Mouse (Mus musculus): Measurements from ENCODE around the gene Ifrd1. TPM values are rescaled to one million over a fixed set of nuclear protein-coding genes. Genes with fewer than 3 reads are reported as not detected.

Gene Ifrd1
- polyA plus RNA-seq (2016; fragmentation: Nextera tagmentation; extraction: Ambion mirVana), result 89.6 and 93.3 TPM in 2 replicates

- H3K4me2 ChIP-seq, result peak within 1 kb of the TSS; percentile 30
- no peak within 1 kb of the TSS for H3K4me3 ChIP-seq
- no peaks in the 10 kb centered on the region for H3K9me3 ChIP-seq (replicated peaks)
- WGBS (ENCODE audit: insufficient replicate concordance), result 52% methylated on average over 5 of the region's 5 CpGs
- peak; percentile 28; the same call in 1 of the 2 replicates for ATAC-seq
- no peak within 1 kb of the TSS for H3K9ac ChIP-seq
- H3K36me3 ChIP-seq, result no peaks in the 10 kb centered on the region
- peak within 1 kb of the TSS; percentile 18 for H3K27ac ChIP-seq
- H3K27me3 ChIP-seq (replicated peaks), result no peaks in the 10 kb centered on the region
- peaks cover 31% of the 10 kb centered on the region for H3K4me1 ChIP-seq
Measured at GRCm38 (mm10) chr12:40248454-40249180, at the start of gene Ifrd1. Gene Ifrd1 (minus strand): TSS chr12:40248504.

GRCm38 (mm10) chr12:40286539-40286938, 38.2 kb upstream of the Ifrd1 start:
- Histone ChIP-seq H3K36me3 (no peaks in the 10 kb centered on the region), H3K27ac (no peak overlapping the region), H3K4me3 (no peak overlapping the region), H3K27me3 (replicated peaks) (no peaks in the 10 kb centered on the region), H3K4me1 (no peaks in the 10 kb centered on the region), H3K4me2 (no peak overlapping the region), H3K9me3 (replicated peaks) (0 out of 2 replicates have a peak, but pooled peaks cover 9% of the 10 kb centered on the region), H3K9ac (no peak overlapping the region)
- WGBS (ENCODE audit: insufficient replicate concordance), result 59% methylated on average over 4 of the region's 4 CpGs
- ATAC-seq, result no peak

DNA sequence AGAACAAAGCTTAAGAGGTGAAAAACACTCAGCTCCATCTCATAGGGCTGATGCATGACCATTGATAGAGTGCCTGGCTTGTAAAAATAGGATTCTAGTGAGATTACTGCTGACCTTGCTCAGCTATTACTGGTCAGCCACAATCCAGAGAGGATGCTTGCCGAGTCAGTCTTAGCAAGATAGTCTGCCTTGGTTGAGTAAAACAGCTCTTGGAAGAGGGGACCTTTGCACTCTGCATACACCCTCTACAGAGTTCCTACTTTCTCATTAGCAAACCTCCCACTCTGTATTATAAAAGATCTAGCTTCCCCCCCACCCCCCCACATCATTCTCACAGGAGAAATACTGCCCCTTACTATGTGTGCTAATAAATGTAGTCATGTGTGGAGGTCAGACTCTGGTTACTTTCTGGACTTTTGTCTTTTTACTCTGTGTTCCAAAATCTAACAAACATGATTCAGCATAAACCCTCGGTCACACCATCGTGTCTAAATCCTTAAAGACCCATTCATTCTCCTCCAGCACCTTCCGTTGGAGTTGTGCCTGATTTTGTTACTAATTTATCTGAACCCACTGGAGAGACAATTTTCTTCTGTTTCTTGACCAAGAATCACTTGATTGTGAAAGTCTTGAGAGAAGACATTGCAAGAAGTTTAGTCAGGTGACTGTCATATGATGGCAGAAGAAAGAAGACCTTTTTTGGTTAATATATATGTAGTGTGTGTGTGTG, 32.5 kb upstream of the Ifrd1 start:
- no peaks in the 10 kb centered on the region for H3K36me3 ChIP-seq
- no peak overlapping the region for H3K4me2 ChIP-seq
- no peak overlapping the region for H3K9ac ChIP-seq
- H3K27me3 ChIP-seq (replicated peaks), result no peaks in the 10 kb centered on the region
- WGBS (ENCODE audit: insufficient replicate concordance), result 74% methylated on average over 4 of the region's 4 CpGs
- no peaks in the 10 kb centered on the region for H3K9me3 ChIP-seq (replicated peaks)
- H3K4me3 ChIP-seq, result no peak overlapping the region
- no peaks in the 10 kb centered on the region for H3K4me1 ChIP-seq
- no peak overlapping the region for H3K27ac ChIP-seq
- no peak for ATAC-seq

GRCm38 (mm10) chr12:40277581-40277980, 29.3 kb upstream of the Ifrd1 start:
- no peaks in the 10 kb centered on the region for H3K9me3 ChIP-seq (replicated peaks)
- no peak overlapping the region for H3K4me2 ChIP-seq
- H3K9ac ChIP-seq, result no peak overlapping the region
- H3K36me3 ChIP-seq, result no peaks in the 10 kb centered on the region
- no peaks in the 10 kb centered on the region for H3K27me3 ChIP-seq (replicated peaks)
- no peak for ATAC-seq
- 54% methylated on average over 3 of the region's 3 CpGs for WGBS (ENCODE audit: insufficient replicate concordance)
- no peak overlapping the region for H3K4me3 ChIP-seq
- H3K27ac ChIP-seq, result no peak overlapping the region
- H3K4me1 ChIP-seq, result no peaks in the 10 kb centered on the region

DNA sequence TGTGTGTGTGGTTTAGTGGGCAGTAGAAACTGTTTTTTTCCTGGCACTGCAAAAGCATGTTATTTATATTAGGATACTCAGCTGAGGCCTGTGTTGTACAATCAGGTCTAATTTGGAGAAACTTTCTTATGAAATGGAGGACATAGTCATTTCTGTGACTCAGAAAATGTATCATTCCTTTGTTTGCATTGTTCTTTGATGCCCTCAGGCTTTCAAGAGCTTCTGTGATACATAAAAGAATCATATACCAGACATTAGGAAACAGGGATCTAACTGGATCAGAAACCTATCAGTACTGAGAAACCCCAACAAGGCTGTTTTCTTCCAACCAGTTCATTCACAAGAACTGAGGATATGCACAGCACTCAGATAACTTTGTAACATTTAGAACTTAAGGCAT, 26.6 kb upstream of the Ifrd1 start:
- H3K27me3 ChIP-seq (replicated peaks), result no peaks in the 10 kb centered on the region
- no peak overlapping the region for H3K4me2 ChIP-seq
- no peaks in the 10 kb centered on the region for H3K36me3 ChIP-seq
- ATAC-seq, result no peak
- H3K4me1 ChIP-seq, result no peaks in the 10 kb centered on the region
- H3K9me3 ChIP-seq (replicated peaks), result no peaks in the 10 kb centered on the region
- no peak overlapping the region for H3K4me3 ChIP-seq
- no peak overlapping the region for H3K27ac ChIP-seq
- no peak overlapping the region for H3K9ac ChIP-seq

GRCm38 (mm10) chr12:40273339-40273738, 25.0 kb upstream of the Ifrd1 start:
- 26% methylated on average over 4 of the region's 4 CpGs for WGBS (ENCODE audit: insufficient replicate concordance)
- Histone ChIP-seq H3K9me3 (replicated peaks) (no peaks in the 10 kb centered on the region), H3K9ac (no peak overlapping the region), H3K36me3 (no peaks in the 10 kb centered on the region), H3K4me1 (no peaks in the 10 kb centered on the region), H3K27ac (no peak overlapping the region), H3K4me3 (no peak overlapping the region), H3K4me2 (no peak overlapping the region), H3K27me3 (replicated peaks) (no peaks in the 10 kb centered on the region)
- ATAC-seq, result no peak

DNA sequence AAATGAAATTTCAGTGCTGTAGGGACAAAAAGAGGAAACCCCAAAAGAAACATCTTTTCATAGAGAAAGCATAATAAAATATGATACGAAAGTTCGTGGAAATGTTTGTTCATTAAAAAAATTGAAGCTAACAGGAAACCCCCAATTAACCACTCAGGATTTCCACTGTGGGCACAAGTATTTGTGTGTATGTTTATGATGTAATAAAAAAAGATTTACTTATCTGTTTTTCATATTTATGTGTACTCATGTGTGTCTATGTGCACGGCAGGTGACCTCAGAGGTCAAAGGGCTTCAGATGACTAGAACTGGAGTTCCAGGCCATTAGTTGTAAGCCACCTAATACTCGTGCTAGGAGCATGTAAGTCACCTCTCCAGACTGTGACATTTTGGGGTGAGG, 24.4 kb upstream of the Ifrd1 start:
- H3K9ac ChIP-seq, result no peak overlapping the region
- 63% methylated on average over 4 of the region's 4 CpGs for WGBS (ENCODE audit: insufficient replicate concordance)
- ATAC-seq, result no peak

GRCm38 (mm10) chr12:40268313-40268712, 20.0 kb upstream of the Ifrd1 start:
- Histone ChIP-seq H3K9me3 (replicated peaks) (no peaks in the 10 kb centered on the region), H3K27ac (no peak overlapping the region), H3K4me2 (no peak overlapping the region), H3K4me1 (no peaks in the 10 kb centered on the region), H3K9ac (no peak overlapping the region), H3K4me3 (no peak overlapping the region), H3K27me3 (replicated peaks) (no peaks in the 10 kb centered on the region), H3K36me3 (no peaks in the 10 kb centered on the region)
- whole genome bisulfite sequencing (ENCODE audit: insufficient replicate concordance), result 40% methylated on average over 2 of the region's 2 CpGs
- ATAC-seq, result no peak

More for the DNA sequence above, 24.4 kb upstream of the Ifrd1 start:
- Histone ChIP-seq H3K4me1 (no peaks in the 10 kb centered on the region), H3K27me3 (replicated peaks) (no peaks in the 10 kb centered on the region), H3K36me3 (no peaks in the 10 kb centered on the region), H3K27ac (no peak overlapping the region), H3K9me3 (replicated peaks) (no peaks in the 10 kb centered on the region), H3K4me2 (no peak overlapping the region), H3K4me3 (no peak overlapping the region)

- H3K4me3 ChIP-seq, result no peak overlapping the region
- H3K9ac ChIP-seq, result no peak overlapping the region
- H3K27me3 ChIP-seq (replicated peaks), result no peaks in the 10 kb centered on the region
- no peaks in the 10 kb centered on the region for H3K9me3 ChIP-seq (replicated peaks)
- no peak for ATAC-seq
- 72% methylated on average over 4 of the region's 4 CpGs for WGBS (ENCODE audit: insufficient replicate concordance)
- H3K36me3 ChIP-seq, result no peaks in the 10 kb centered on the region
- H3K4me1 ChIP-seq, result no peaks in the 10 kb centered on the region
- no peak overlapping the region for H3K27ac ChIP-seq
- H3K4me2 ChIP-seq, result no peak overlapping the region
Measured at GRCm38 (mm10) chr12:40263712-40264111, 15.4 kb upstream of the Ifrd1 start.

DNA sequence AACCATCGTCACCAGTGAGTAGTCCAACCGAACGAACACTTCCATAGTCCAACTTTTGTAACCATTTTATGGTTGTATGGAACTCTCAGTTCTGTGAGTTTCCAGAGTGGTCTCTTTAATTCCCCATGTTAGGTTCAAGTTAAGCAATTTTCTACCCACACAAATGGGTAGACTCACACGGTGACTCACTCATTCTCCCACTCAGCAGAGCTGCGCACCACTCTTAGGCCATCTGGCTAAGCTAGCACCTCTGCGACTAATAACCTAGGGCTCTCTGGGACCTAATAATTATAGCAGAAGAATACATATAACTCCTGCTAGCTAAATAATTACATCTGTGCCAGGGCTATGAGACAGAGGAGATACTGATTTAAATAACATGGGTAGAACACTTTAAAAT, 14.7 kb upstream of the Ifrd1 start:
- H3K9me3 ChIP-seq (replicated peaks), result no peaks in the 10 kb centered on the region
- ATAC-seq, result no peak
- H3K9ac ChIP-seq, result no peak overlapping the region
- H3K27ac ChIP-seq, result no peak overlapping the region
- H3K36me3 ChIP-seq, result no peaks in the 10 kb centered on the region
- WGBS (ENCODE audit: insufficient replicate concordance), result 86% methylated on average over 6 of the region's 6 CpGs
- H3K4me3 ChIP-seq, result no peak overlapping the region
- no peaks in the 10 kb centered on the region for H3K27me3 ChIP-seq (replicated peaks)
- no peak overlapping the region for H3K4me2 ChIP-seq
- H3K4me1 ChIP-seq, result no peaks in the 10 kb centered on the region

DNA sequence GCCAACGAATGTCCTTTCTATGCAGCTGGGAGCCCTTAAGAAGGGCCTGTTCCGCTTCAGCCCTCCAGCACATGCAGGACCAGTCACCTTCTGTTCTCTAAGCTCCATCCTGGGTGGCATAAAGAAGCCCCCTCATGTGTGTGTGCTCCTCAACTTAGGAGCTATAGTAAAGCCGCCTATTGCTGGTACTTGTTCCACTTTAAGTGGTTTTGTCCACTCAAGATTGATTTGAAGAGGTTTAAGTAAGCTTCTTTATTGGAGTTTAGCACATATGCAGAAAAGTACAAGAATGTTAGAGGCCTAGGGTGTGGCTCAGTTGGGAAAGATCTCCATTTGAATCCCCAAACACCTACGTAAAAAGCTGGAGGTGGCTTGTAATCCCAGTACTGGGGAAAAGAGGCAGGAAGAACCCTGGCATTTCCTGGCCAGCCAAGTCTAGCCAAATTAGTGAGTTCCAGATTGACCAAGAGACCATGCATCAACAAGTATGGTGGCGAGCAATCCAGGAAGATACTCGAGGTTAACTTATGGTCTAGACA, 10.2 kb upstream of the Ifrd1 start:
- Histone ChIP-seq H3K9ac (no peak overlapping the region), H3K4me3 (no peak overlapping the region), H3K4me2 (no peak overlapping the region), H3K36me3 (no peaks in the 10 kb centered on the region), H3K4me1 (no peaks in the 10 kb centered on the region), H3K27me3 (replicated peaks) (no peaks in the 10 kb centered on the region), H3K9me3 (replicated peaks) (no peaks in the 10 kb centered on the region), H3K27ac (no peak overlapping the region)
- 71% methylated on average over 6 of the region's 6 CpGs for WGBS (ENCODE audit: insufficient replicate concordance)
- ATAC-seq, result no peak

DNA sequence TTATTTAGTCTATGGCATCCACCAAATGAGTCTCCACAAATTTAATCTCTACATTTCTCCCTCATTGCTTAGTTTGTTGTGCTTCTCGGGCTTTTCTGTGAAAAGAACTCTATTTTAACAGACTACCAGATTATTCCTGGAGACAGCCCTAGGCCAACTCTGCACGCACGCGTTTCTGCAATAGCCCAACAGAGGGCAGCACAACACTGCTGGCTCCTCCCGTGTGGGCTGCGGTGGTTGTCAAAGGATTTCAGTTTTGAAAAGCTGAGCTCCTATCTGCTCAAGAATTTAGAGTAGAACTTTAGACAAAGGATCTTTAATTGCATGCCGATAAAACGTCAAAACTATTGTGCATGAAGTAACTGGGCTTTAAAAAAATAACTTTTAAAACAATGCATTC, 8.9 kb upstream of the Ifrd1 start:
- Histone ChIP-seq H3K27me3 (replicated peaks) (no peaks in the 10 kb centered on the region), H3K27ac (no peak overlapping the region), H3K4me2 (no peak overlapping the region), H3K4me3 (no peak overlapping the region), H3K9me3 (replicated peaks) (no peaks in the 10 kb centered on the region), H3K4me1 (no peaks in the 10 kb centered on the region), H3K9ac (no peak overlapping the region), H3K36me3 (no peaks in the 10 kb centered on the region)
- WGBS (ENCODE audit: insufficient replicate concordance), result 2% methylated on average over 8 of the region's 8 CpGs
- ATAC-seq, result peak; percentile 42; the same call in 1 of the 2 replicates
